Mouse (Mus musculus) midbrain, embryonic 14.5 days (tissue): ENCODE data around the gene Smarcc2. TPM values are rescaled to one million over a fixed set of nuclear protein-coding genes. Genes with fewer than 3 reads are reported as not detected.

Experiments
- ATAC-seq: fragments of 200-750 bp; cut with Nextera tagmentation; 2 replicates; pipeline ENCODE4 v1.8.0; 2017; ENCODE audit warnings: moderate number of reproducible peaks, moderate library complexity; ENCODE audit not compliant: low FRiP score, low TSS enrichment
- DNase-seq: peaks from one replicate; pipeline ENCODE4 v3.0.0-alpha.2; 2015
- H3K27ac ChIP-seq: fragments of 300-500 bp; sonication (generic); replicated peaks from 2 replicates; pipeline ENCODE4 v1.5.1; 2014; ENCODE audit warnings: mild to moderate bottlenecking, low read depth, low read length, moderate library complexity
- H3K27me3 ChIP-seq: fragments of 300-500 bp; sonication (generic); 2 replicates; pipeline ENCODE4 v1.6.1; 2014; ENCODE audit warnings: low read length, control low read depth, mixed read lengths; ENCODE audit not compliant: control insufficient read depth, insufficient read depth
- H3K36me3 ChIP-seq: fragments of 300-500 bp; sonication (generic); 2 replicates; pipeline ENCODE4 v1.6.1; 2014; ENCODE audit warnings: low read length, control low read depth; ENCODE audit not compliant: control insufficient read depth, insufficient read depth
- H3K4me1 ChIP-seq: fragments of 300-500 bp; sonication (generic); 2 replicates; pipeline ENCODE4 v1.6.1; 2014; ENCODE audit warnings: mild to moderate bottlenecking, antibody characterized with exemption, low read length, control low read depth; ENCODE audit not compliant: control insufficient read depth, insufficient read depth
- H3K4me2 ChIP-seq: fragments of 300-500 bp; sonication (generic); 2 replicates; pipeline ENCODE4 v1.6.1; 2014; ENCODE audit warnings: mild to moderate bottlenecking, low read length, moderate library complexity
- H3K4me3 ChIP-seq: fragments of 300-500 bp; sonication (generic); replicated peaks from 2 replicates; pipeline ENCODE4 v1.5.1; 2014; ENCODE audit warnings: low read depth, low read length
- H3K9ac ChIP-seq: fragments of 300-500 bp; sonication (generic); replicated peaks from 2 replicates; pipeline ENCODE4 v1.6.1; 2014; ENCODE audit warnings: mild to moderate bottlenecking, low read length, moderate library complexity
- H3K9me3 ChIP-seq: fragments of 300-500 bp; sonication (generic); 2 replicates; pipeline ENCODE4 v1.6.1; 2016; ENCODE audit warnings: low read length, control low read depth, mixed read lengths; ENCODE audit not compliant: control insufficient read depth
- WGBS: fragments of 180-500 bp; shearing (Covaris S2); extraction: QIAGEN DNeasy Blood & Tissue Kit; methylation state at CpG from one replicate; pipeline ENCODE4 v1.1.7; 2014; 5-methylcytosine and 5-hydroxymethylcytosine counted together
- polyA plus RNA-seq: library from polyadenylated mRNA; unstranded; fragments of >200 nt; fragmentation: Nextera tagmentation; extraction: Ambion mirVana; gene quantifications from 2 replicates; pipeline ENCODE4 v1.2.1, GENCODE M21; 2014

The Smarcc2 gene
- polyA plus RNA-seq, 1 experiment from 2014 or later = 229 TPM

- Histone ChIP-seq H3K4me3 (peak overlapping the region; percentile 58), H3K9me3 (no peaks in the 10 kb centered on the region), H3K4me2 (peak overlapping the region; percentile 100), H3K36me3 (no peaks in the 10 kb centered on the region), H3K27ac (no peak overlapping the region), H3K4me1 (peaks cover 6% of the 10 kb centered on the region), H3K9ac (peak overlapping the region; percentile 71), H3K27me3 (peaks cover 10% of the 10 kb centered on the region; the same call in 1 of the 2 replicates)
- ATAC-seq (no peak), DNase-seq (peak; percentile 25)
- 6% methylated on average over 11 of the region's 11 CpGs for whole genome bisulfite sequencing
Observed at GRCm38 (mm10) chr10:128524111-128524731, 65.2 kb downstream of the Smarcc2 start.

- H3K4me3 ChIP-seq = peak overlapping the region; percentile 58
- ATAC-seq (peak; percentile 41), DNase-seq (peak; percentile 76)
- peaks cover 6% of the 10 kb centered on the region for H3K4me1 ChIP-seq
- peaks cover 10% of the 10 kb centered on the region; the same call in 1 of the 2 replicates for H3K27me3 ChIP-seq
- H3K36me3 ChIP-seq = no peaks in the 10 kb centered on the region
- H3K9me3 ChIP-seq = no peaks in the 10 kb centered on the region
- under 1% methylated on average over 58 of the region's 58 CpGs for WGBS
- H3K27ac ChIP-seq = peak overlapping the region; percentile 45; the same call in 1 of the 2 replicates
- H3K9ac ChIP-seq = peak overlapping the region; percentile 71
- peak overlapping the region; percentile 100 for H3K4me2 ChIP-seq
Observed at GRCm38 (mm10) chr10:128524732-128525662, 65.9 kb downstream of the Smarcc2 start.

- DNase-seq = peak; percentile 93
- H3K36me3 ChIP-seq = no peaks in the 10 kb centered on the region
- H3K27me3 ChIP-seq = peaks cover 10% of the 10 kb centered on the region; the same call in 1 of the 2 replicates
- peak within 1 kb of the TSS; percentile 58 for H3K4me3 ChIP-seq
- H3K9ac ChIP-seq = peak within 1 kb of the TSS; percentile 71
- H3K27ac ChIP-seq = peak within 1 kb of the TSS; percentile 45; the same call in 1 of the 2 replicates
- H3K4me2 ChIP-seq = peak within 1 kb of the TSS; percentile 100
- ATAC-seq = peak; percentile 92
- peaks cover 6% of the 10 kb centered on the region for H3K4me1 ChIP-seq
- under 1% methylated on average over 37 of the region's 37 CpGs for WGBS
- no peaks in the 10 kb centered on the region for H3K9me3 ChIP-seq
Observed at GRCm38 (mm10) chr10:128525671-128526308, 66.7 kb downstream of the Smarcc2 start, which contains the start of gene Esyt1. Esyt1 (minus strand) TSS chr10:128525871.

- no peak overlapping the region; the same call in 1 of the 2 replicates for H3K9ac ChIP-seq
- H3K4me1 ChIP-seq = peaks cover 6% of the 10 kb centered on the region
- DNase-seq (no peak), ATAC-seq (no peak)
- peak overlapping the region; percentile 58 for H3K4me3 ChIP-seq
- H3K9me3 ChIP-seq = no peaks in the 10 kb centered on the region
- peaks cover 10% of the 10 kb centered on the region; the same call in 1 of the 2 replicates for H3K27me3 ChIP-seq
- no peak overlapping the region for H3K27ac ChIP-seq
- H3K36me3 ChIP-seq = no peaks in the 10 kb centered on the region
- 28% methylated on average over 28 of the region's 28 CpGs for WGBS
- peak overlapping the region; percentile 100 for H3K4me2 ChIP-seq
Observed at GRCm38 (mm10) chr10:128526366-128527356, 67.6 kb downstream of the Smarcc2 start.

- Histone ChIP-seq H3K36me3 (no peaks in the 10 kb centered on the region), H3K27ac (no peak overlapping the region), H3K4me1 (0 out of 2 replicates have a peak, but pooled peaks cover 3% of the 10 kb centered on the region), H3K9me3 (no peaks in the 10 kb centered on the region), H3K9ac (no peak overlapping the region), H3K27me3 (no peaks in the 10 kb centered on the region), H3K4me2 (no peak overlapping the region), H3K4me3 (no peak overlapping the region)
- 78% methylated on average over 2 of the region's 2 CpGs for WGBS
- DNase-seq (no peak), ATAC-seq (no peak)
Observed at GRCm38 (mm10) chr10:128535206-128535605, 76.2 kb downstream of the Smarcc2 start.

- Histone ChIP-seq H3K4me3 (0 out of 2 replicates have a peak overlapping the region, but pooled peaks have one; percentile 7), H3K27me3 (no peaks in the 10 kb centered on the region), H3K4me1 (0 out of 2 replicates have a peak, but pooled peaks cover 3% of the 10 kb centered on the region), H3K36me3 (0 out of 2 replicates have a peak, but pooled peaks cover under 1% of the 10 kb centered on the region), H3K4me2 (peak overlapping the region; percentile 49), H3K27ac (no peak overlapping the region), H3K9me3 (no peaks in the 10 kb centered on the region), H3K9ac (0 out of 2 replicates have a peak overlapping the region, but pooled peaks have one; percentile 20)
- ATAC-seq (no peak; the same call in 1 of the 2 replicates), DNase-seq (no peak)
- WGBS = 73% methylated on average over 4 of the region's 4 CpGs
Observed at GRCm38 (mm10) chr10:128535624-128536265, 76.7 kb downstream of the Smarcc2 start.

- H3K27ac ChIP-seq = no peak overlapping the region
- DNase-seq (peak; percentile 93), ATAC-seq (peak; percentile 82; the same call in 1 of the 2 replicates)
- 0 out of 2 replicates have a peak overlapping the region, but pooled peaks have one; percentile 7 for H3K4me3 ChIP-seq
- H3K4me1 ChIP-seq = 0 out of 2 replicates have a peak, but pooled peaks cover 3% of the 10 kb centered on the region
- no peaks in the 10 kb centered on the region for H3K27me3 ChIP-seq
- H3K9me3 ChIP-seq = no peaks in the 10 kb centered on the region
- peak overlapping the region; percentile 49 for H3K4me2 ChIP-seq
- H3K9ac ChIP-seq = 0 out of 2 replicates have a peak overlapping the region, but pooled peaks have one; percentile 20
- WGBS = 17% methylated on average over 18 of the region's 18 CpGs
- peaks cover 7% of the 10 kb centered on the region; the same call in 1 of the 2 replicates for H3K36me3 ChIP-seq
Observed at GRCm38 (mm10) chr10:128536266-128536940, 77.4 kb downstream of the Smarcc2 start.
